Mouse (Mus musculus): ENCODE data around the gene Tex36.

DNA sequence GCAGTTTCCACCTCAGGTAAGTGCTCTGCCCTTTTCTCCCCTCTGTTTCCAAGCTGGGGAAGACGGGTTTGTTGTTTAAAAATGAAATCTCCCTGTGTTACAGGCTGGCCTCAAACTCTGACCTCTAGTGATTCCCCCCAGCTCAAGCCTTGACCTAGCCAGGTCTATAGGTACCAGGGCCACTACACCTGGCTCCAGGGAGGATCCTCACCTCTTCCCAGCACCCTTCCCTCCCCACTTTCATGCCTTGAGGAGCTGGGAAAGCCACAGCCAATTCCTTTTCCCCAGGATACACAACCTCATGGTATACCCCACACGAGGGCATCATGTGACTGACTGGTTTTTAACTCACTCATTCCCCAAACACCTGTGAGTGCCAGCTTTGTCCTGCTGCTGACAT lies 57.0 kb downstream of the Tex36 start:
- TF ChIP-seq CHD2 (IDR thresholded peaks at IDR 0.05; ENCODE audit: low read depth, low read length), result no peak
- TF ChIP-seq MAFK (IDR thresholded peaks at IDR 0.05; ENCODE audit: insufficient read depth, low read depth, low read length), result no peak

All from ES-E14 (cell line).